Mouse (Mus musculus): ENCODE measurements around the gene Vps45.
A peak's percentile ranks its signal among the peaks of the same experiment; 100 is the strongest.
"Not testable (repeated sequence)": the region's sequence is repeated elsewhere in the genome, so short reads cannot be mapped to it uniquely, and the experiment has no call there.

Vps45 gene

DNA sequence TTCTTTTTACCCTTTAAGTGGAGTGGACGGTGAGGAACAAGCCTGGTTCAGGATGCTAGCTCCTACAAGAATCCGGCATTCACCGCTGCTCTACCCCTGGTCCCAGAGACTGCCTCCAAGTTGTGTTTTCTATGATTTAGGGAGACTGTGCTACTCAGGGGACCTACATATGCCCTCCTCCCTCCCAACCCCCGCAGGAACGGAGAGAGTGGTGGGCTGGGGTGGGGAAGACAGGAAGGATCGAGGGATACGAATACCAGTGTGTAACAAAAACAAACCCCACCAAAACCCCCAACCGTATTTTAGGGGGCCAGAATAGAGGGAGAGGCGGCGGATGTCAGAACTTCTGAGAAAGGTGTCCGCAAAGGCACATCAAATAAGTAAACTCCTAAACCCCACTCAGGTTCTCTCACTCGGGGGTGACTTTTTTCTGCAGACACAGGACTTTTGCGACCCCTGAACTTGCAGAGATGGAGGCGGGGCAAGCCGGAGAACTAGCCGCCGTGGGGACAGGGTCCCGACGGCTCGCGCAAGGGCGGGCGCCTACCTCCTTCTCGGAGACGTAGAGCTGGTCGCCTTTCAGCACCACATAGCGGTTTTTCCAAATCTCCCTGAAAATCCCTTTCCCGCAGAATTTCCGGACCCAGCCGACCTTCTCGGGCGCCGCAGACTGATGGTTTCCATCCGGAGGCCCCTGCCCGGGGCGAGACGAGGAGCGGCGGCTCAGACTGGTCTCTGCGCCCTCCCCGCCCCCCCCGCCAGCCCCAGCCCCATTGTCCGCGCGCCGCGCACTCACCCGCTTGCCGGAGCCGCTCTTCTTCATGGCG is 63.1 kb downstream of the Vps45 start:
- peak; percentile 67 for DNase-seq

DNA sequence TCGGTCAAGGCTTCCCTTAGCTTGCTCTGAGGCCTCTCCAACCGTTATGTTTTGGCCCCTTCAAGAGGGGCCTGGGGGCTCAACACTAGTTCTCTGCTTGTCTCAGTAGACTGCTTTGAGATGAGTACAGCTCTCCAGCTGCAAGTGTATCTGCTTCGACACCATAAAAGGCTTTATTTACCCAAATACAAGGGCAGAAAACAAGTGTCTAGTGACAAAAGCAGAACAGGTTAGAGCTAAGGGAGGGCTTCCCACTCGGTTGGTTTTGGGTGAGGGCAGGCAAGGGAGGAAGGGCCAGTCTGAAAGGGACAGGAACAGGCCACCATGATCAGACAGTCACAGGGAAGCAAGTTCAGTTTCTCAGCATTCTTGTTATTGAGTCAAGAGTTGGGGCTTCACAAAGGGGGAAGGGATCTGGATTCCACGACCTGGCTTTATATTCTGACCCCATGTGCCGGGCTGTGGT is 63.9 kb downstream of the Vps45 start:
- DNase-seq: no peak

DNA sequence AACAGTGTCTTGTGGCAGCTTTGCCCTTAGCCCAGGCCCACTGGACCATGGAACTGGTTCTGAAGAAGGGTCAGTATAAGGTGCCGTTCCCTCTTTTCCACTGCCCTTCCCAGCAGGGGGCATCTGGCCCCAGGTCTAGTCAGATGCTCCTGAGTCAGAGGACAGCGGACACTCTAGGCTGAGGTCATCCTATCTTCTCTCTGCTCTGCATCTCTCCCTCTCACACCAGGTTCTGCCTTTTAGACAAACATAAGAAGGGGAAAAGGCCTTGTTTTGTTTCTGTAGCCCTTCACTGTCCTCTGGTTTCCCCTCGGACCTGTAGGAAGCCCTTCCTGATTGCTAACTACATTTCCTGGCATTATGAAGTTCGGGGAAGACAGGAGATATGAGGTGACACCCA is 64.4 kb downstream of the Vps45 start:
- DNase-seq: no peak

DNA sequence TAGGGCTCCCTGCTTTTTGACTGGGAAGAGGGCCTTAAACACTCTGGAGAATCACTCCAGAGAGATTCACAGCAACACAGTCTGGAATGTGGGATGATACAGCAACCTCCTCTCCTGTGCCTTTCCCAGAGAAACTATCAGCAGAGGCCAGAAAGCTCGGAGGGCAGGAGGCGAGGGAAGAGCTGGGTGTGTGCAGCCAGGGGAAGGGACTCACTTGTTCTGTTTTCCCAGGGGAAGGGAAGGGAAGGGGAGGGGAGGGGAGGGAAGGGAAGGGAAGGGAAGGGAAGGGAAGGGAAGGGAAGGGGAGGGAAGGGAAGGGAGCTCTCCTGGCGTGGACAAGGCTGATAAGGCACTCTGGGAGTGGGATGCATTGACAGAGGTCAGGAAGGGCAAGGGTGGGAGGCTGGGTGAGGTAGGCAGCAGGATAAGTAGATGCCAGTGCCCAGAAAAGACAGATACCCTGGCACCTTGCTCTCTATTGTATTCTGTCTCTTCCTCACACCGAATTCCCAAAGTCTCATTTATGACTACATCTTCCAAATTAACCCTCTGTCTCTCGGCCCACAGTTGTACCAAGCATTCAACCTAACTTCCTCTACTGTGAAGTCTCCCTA is 65.2 kb downstream of the Vps45 start:
- DNase-seq: no peak

DNA sequence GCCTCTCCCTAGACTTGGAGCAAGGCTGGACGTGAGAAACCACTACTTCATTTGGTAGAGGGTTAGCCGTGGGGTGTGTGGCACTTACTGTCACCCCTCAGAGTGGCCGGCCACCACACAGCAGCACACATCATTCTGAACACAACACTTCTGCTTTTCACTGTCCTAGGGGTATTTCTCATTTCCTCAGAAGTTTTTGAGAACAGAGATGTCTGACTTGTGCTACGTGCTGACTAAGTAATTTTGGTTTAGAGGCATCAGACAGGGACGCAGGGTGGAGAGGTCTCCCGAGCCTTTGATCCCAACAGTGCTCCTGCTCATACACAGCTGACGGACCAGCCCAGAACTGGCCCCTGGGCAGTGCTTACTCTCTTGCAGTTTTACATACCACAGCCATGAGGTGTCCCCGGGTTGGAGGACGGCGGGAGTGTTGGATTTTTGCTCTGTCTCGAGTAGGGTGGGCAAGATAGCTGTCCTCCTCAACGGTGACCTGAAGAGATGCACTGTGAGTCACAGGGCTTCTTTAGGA is 67.8 kb downstream of the Vps45 start:
- no peak for DNase-seq

DNA sequence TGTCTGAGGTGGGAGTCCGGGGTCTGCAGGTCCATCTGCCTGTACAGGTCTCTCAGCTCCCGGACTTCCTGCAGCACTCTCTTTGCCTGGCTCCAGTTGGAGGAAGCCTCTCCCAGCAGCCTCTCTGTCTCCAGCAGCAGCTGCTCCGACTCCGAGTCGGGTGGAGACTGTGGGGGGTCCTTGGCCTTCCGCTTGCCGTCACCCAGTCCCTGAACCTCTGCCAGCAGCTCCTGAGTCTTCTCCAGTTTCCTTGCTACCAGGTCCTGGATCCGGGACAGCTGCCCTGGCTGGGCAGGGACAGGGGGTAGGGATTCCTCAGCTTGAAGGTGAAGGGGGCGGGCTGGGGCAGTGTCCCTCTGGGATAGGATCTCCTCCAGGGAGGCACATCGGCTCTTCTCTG is 69.3 kb downstream of the Vps45 start:
- DNase-seq: no peak

DNA sequence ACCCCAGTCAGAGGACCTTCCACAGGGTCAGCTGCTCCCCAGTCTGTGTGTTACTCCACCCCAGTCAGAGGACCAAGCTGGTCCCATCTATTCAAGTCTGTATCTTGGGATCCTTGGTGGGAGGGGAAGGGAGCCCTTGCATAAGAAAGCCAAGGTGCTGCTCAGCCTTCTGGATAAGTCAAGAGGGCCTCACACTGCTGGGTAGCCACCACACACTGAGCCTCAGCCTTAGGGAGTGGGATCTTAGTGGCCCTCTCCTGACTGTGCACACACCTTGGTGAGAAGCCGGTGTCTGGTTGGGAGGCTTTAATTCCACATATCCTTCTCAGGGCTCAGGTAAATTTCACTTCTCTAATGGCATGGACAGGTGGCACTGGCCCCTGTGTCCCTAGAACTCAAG is 70.1 kb downstream of the Vps45 start:
- no peak for DNase-seq

DNA sequence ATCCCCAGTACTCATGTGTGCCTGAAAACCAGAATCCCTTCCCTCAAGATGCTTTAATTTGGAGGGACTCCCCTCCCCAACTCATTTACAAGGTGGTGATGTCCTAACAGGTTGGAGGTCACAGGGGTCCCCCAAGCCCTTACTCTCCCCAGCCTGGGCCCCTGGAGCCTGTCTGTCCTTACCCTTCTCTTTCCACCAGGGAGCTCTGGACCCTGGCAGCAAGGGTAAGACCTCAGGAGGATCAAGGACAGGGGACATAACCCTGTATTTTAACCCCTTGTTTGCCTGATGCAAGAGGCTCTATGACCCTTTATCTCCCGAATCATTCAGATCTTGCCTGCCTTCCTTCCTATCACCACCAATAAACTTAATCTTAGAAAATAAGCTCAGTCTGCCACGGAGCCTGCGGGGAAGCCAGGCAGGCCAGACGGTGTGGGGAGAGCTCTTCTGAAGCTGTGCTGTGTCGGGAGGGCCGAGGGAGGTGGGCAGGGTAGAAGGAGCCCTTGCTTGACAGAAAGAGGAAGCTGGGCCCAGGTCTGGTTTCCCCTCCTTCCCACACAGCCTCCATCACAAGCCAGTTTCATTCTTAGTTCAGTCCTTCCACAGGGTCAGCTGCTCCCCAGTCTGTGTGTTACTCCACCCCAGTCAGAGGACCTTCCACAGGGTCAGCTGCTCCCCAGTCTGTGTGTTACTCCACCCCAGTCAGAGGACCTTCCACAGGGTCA is 70.7 kb downstream of the Vps45 start:
- DNase-seq: no peak

DNA sequence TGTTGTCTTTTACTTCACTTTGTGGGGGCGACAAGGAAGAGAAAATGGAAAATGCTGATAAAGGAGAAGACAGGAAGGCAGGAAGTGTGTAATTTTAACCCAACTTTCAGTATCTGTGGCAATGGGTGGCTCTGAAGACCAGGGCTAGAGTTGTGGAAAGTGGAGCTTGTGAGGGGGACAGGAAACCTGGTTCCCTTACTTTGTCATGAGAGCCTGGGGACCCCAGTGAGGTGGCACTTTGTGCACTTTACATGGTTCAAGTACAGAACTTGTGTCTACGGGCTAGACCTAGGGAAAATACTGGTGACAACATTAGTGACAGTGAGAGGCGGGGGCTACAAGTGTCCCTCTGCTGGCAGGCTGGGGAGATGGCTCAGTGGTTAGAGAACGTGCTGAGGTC is 71.3 kb downstream of the Vps45 start:
- no peak for DNase-seq

DNA sequence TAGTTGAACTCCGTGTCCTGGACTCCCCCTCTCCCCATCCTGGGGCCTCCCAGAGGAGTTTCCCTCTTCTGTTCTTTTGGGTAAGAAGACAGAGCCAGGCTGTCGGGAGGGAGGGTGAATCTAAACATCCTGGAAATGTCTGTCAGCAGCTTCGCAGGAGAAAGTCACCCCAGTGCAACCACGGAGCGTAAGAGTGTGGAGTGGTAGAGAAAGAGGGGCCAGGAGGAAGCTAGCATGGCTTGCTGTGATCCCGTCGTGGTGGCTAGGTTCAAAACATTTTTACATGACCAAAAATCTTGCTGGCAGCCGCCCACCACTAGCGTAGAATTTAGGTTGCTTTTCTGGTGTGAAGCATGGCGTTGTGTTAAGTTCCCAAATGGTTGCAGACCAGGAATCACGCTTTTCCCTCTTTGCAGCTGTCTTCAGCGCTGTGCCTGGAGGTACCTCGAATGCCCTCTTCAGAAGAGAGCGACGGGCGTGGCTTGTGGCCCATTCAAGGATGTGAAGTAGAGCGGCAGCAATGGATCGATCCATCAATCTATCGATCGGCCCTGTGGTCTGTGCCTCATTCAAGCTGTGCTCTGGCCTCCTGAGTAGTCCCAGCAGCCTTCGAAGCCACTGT is 72.2 kb downstream of the Vps45 start:
- peak; percentile 70 for DNase-seq

DNA sequence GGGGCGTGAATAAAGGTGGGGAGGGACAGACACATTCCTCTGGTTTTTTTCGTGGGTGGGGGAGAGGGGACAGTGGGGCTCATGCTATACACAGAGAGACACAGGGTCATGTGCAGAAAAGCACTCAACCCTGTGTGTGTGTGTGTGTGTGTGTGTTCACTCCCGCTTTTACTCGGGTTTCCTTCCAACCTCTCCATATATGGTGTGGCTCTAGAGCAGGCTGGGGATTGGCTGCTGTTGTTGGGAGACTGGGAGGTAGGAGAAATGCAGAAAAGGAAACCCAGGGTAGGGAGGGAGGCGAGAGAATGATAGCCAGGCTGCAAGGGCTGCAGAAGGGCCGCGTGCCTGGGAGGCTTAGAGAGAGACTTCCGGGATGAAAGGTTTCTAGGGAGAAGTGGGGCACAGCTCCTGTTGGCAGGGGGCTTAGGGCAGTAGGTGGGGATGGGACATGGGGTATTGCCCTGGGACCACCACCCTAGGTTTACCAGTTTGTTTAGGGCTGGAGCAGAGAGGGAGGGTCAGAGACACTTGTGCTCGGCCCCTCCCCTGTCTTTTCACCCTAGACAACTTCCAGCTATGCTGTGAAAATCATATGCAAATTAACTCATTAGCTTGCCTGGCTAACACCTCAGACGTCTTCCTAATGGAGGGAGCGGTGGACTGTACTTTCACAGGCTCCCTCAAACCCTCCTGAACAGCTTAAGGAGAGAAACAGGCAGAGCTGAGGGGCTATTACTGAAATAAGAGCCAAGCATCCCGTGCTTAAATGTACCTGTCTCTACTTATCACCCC is 72.9 kb downstream of the Vps45 start:
- DNase-seq: no peak

DNA sequence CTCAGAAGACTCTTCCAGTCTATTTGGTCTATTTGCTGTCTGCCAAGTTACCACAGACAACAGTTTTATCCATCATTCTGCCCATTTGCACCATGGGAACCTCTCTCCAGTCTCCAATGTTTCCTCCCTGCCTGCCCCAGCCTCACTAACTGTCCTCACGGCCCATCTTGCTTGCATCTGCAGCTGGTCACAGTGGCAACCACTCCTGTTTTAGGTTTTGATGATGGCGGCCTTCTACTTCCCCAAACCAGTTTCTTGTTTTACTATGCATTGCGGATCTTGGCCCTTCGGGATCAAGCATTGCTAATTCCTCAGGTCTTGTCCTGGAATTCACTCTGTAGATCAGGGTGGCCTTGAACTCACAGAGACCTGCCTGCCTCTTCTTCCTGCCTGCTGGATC is 76.1 kb downstream of the Vps45 start:
- DNase-seq: no peak

DNA sequence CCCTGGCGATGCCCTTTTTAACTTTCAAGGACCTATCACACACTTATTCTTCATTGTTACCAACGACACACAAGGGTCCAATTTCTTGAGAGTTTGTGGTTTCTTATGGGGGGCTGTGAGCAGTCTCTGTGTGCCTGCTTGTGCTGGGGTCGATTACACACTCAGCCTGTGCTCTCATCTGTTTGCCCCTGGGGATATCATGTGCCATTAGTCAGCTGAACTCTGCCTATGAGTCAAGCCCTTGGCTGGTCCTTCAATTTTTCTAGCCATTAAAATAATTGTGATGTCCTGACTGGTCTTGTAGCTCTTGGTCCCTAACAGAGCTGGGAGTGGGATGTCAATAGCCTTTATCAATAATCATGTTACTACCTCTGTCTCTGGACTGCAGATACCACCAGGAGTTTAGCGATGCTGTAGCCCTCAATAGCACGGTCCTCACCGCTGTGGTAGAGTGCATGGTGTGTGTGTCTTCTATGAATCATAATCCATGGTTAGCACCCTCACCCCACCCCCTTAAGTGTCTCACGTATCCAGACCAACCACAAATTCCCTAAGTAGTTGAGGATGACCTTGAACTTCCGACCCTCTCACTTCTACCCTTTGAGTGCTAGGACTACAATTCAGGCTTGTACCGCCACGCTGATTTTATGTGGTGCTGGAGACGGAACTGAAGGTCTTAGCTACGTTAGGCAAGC is 77.8 kb downstream of the Vps45 start:
- DNase-seq: no peak

DNA sequence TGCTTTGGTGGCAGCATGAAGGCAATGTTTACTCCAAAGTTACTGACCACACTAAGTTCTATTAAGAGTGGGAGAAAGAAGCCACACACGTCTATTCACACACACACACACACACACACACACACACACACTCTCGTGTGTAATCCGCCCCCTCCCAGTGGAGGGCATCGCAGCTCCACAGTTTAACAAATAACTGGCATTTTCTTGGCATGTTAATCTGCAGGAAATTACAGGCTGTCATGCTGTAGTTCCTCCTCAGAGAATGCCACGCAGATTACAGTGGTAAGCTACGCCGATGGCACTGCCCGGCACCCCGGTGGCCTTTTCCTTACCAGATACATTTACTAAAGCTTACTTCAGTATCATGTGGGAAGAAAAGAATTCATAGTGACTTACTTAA is 80.0 kb downstream of the Vps45 start:
- DNase-seq: no peak

DNA sequence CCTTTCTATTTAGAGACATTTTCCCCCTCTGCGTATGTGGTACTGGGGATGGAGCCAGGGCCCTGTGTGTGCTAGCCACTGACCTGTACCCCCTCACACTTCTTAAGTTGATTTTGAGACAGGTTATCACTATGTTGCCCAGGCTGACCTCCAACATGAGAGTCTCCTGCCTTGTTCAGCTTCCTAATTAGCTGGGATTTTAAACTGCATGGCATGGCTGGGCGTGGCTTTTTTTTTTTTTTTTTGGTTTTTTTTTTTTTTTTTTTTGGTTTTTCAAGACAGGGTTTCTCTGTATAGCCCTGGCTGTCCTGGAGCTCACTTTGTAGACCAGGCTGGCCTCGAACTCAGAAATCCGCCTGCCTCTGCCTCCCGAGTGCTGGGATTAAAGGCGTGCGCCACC is 80.7 kb downstream of the Vps45 start:
- not testable (repeated sequence) for DNase-seq

DNA sequence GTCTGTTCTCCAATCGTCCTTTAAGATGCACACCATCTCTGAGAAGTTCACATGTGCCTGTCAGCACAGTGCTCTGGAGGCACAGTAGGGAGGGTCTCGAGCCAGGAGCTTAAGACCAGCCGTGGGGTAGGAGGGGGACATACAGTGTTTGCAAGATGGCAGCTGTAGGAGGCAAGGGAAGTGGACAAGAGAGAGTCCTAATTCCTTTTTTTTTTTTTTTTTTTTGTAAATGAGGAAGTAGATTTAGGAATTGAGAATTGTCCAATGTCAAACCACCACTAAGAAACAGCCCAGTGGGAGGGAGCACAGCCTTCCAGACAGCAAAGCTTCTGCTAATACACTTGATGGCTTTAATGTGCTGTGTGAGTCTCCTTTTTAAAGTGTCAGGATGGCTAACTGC is 81.2 kb downstream of the Vps45 start:
- DNase-seq: no peak

DNA sequence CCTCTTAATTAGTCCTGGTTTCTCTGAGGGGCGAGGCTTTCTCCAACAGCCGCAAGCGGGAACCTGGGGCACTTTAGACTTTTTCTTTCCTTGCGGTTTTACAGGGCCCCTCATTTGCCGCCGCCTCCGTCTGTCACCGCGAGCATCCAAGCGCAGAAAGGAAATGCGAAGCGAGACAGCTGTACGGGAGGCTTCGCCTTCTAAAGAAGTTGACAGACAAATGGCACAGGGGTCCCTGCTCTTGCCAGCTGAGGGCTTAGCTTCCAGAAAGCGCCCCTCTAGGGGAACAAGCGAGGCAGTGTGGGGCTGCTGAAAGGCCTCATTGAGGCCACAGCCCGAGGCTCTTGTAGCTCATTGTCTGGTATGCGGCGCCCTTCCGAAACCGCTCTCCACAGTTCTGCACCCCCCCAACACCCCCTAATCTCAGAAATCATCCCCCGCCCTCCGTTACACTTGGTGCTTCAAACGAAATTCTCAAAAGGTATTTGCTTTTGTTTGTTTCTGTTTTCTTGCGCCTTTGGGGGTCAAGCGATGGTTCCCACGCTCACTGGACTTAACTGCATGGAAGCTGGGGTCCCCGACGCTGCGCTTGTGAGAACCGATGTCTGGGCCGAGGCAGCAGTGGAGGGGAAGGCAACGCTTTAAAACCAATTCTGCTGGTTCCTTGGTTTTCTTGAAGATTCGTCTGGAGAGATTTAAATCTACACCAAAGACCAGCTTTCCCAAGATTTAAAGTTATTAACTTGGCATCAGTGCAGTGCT is 85.2 kb downstream of the Vps45 start:
- peak; percentile 84 for DNase-seq

DNA sequence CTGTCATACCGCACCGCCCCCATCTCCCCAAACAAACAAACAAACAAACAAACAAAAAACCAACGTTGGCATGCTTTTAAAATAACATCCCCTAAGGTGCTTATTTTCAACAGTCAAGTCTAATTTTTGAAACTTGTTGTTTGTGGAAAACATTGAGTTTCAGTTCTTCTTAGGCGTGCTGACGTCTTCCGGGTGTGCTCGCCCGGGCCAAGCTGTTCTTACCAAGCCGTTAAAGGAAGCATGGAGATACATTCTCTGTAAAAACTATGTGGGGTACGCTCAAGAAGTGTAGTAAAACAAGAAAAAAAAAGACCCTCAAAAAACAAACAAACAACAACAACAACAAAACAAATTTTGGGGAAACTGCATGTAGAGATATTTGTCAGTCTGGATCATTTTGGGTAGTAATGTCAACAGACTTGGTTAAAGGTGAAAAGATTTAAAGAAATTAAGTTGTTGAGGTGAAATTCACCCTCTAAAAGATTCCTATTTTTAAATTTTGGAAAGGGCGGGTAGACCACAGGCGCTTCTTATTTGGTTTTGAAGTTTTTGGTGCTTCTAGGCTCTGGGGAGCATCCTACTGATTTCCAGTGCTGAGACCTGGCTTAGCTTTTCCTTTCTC is 85.9 kb downstream of the Vps45 start:
- DNase-seq: no peak

DNA sequence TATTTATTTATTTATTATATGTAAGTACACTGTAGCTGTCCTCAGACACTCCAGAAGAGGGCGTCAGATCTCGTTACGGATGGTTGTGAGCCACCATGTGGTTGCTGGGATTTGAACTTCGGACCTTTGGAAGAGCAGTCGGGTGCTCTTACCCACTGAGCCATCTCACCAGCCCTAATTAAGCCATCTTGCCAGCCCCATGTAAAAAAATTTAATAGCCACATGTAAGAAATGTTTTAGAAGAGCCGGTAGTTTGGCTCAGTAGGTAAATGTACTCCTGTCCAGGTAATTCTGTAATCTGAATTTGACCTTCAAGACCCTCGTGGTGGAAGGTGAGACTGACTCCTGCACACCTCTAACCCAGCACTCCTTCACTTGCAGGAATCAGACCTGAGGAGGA is 87.6 kb downstream of the Vps45 start:
- not testable (repeated sequence) for DNase-seq

DNA sequence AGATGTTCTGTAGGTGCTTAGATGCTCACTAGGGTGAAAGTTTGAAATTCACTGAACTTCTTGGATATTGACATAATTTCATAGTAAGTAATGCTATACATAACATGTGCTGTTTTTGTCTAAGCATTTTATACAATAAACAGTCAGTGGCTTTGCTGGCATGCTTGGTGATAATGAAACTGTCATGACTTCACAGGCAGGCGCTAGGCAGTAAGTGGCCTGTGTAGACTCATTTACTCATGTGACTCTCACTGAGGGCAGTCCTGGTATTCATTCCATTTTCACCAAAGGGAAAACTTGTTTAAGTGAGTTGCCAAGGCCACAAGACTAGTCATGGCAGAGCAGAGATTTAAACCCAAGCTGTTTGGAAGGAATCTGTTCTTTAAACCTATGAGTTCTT is 89.0 kb downstream of the Vps45 start:
- no peak for DNase-seq

Data from thymus, postnatal 4 days (tissue).